8 mouse cellular contexts compared by ENCODE assay signal in genomic region chr2:160066491-160067303, GRCm38 (mm10).
DNase-seq lines count a peak whose midpoint lies in the region; ATAC-seq lines count a peak whose summit lies in the region.

No protein-coding gene starts in this region.

- H3K9me3 ChIP-seq in midbrain, embryonic 14.5 days (ENCODE audit: control insufficient read depth, low read length), result no peaks in the 10 kb centered on the region
- no peaks in the 10 kb centered on the region for H3K9me3 ChIP-seq in midbrain, embryonic 16.5 days (replicated peaks; ENCODE audit: control insufficient read depth, low read length, poor library complexity, severe bottlenecking)
- no peaks in the 10 kb centered on the region for H3K9me3 ChIP-seq in embryonic facial prominence, embryonic 15.5 days (replicated peaks)
- no peaks in the 10 kb centered on the region for H3K9me3 ChIP-seq in heart, embryonic 14.5 days (ENCODE audit: control insufficient read depth, low read length)

- no peak overlapping the region for H3K27ac ChIP-seq in midbrain, embryonic 14.5 days (replicated peaks; ENCODE audit: low read depth, low read length)
- H3K27ac ChIP-seq in midbrain, embryonic 16.5 days (ENCODE audit: low read length), result no peak overlapping the region
- H3K27ac ChIP-seq in embryonic facial prominence, embryonic 15.5 days (replicated peaks), result no peak overlapping the region; the same call in 1 of the 2 replicates
- peak overlapping the region; percentile 94 to 95 for H3K27ac ChIP-seq in heart, embryonic 14.5 days (replicated peaks in 1 of 2; ENCODE audit: control insufficient read depth in 1 of 2, insufficient read depth in 1 of 2, low read depth in 2 of 2, low read length in 2 of 2)

- no peaks in the 10 kb centered on the region for H3K36me3 ChIP-seq in midbrain, embryonic 14.5 days (ENCODE audit: control insufficient read depth, insufficient read depth, low read length)
- no peaks in the 10 kb centered on the region for H3K36me3 ChIP-seq in midbrain, embryonic 16.5 days (ENCODE audit: control insufficient read depth, insufficient read depth, low read length)
- H3K36me3 ChIP-seq in embryonic facial prominence, embryonic 15.5 days, result no peaks in the 10 kb centered on the region
- no peaks in the 10 kb centered on the region for H3K36me3 ChIP-seq in heart, embryonic 14.5 days (ENCODE audit: control insufficient read depth, insufficient read depth, low read length)

- H3K27me3 ChIP-seq in midbrain, embryonic 14.5 days (ENCODE audit: control insufficient read depth, insufficient read depth, low read length), result no peaks in the 10 kb centered on the region
- H3K27me3 ChIP-seq in midbrain, embryonic 16.5 days (ENCODE audit: control insufficient read depth, insufficient read depth, low read depth, low read length), result no peaks in the 10 kb centered on the region
- H3K27me3 ChIP-seq in embryonic facial prominence, embryonic 15.5 days, result no peaks in the 10 kb centered on the region
- H3K27me3 ChIP-seq in heart, embryonic 14.5 days (ENCODE audit: control insufficient read depth, insufficient read depth, low read length), result no peaks in the 10 kb centered on the region

- H3K4me3 ChIP-seq in midbrain, embryonic 14.5 days (replicated peaks; ENCODE audit: low read depth, low read length), result no peak overlapping the region
- no peak overlapping the region for H3K4me3 ChIP-seq in midbrain, embryonic 16.5 days (ENCODE audit: low read depth, low read length)
- no peak overlapping the region for H3K4me3 ChIP-seq in embryonic facial prominence, embryonic 15.5 days (replicated peaks)
- H3K4me3 ChIP-seq in heart, embryonic 14.5 days (ENCODE audit: control insufficient read depth in 1 of 2, insufficient read depth in 1 of 2, low read depth in 1 of 2, low read length in 2 of 2), result no peak overlapping the region

- WGBS in midbrain, embryonic 14.5 days, result 53% methylated on average over 6 of the region's 6 CpGs
- 44% methylated on average over 6 of the region's 6 CpGs for WGBS in midbrain, embryonic 16.5 days
- 32% methylated on average over 6 of the region's 6 CpGs for WGBS in embryonic facial prominence, embryonic 15.5 days
- 7% methylated on average over 6 of the region's 6 CpGs for WGBS in heart, embryonic 14.5 days

- DNase-seq in midbrain, embryonic 14.5 days, result peak; percentile 43
- DNase-seq in kidney, postnatal 36 days, result peak; percentile 81 to 85
- peak; percentile 64 for DNase-seq in ovary, postnatal 14 days (ENCODE audit: low spot score)
- DNase-seq in urinary bladder, adult 2 months (ENCODE audit: low spot score), result no peak
- DNase-seq in embryo, embryonic 10.5 days (ENCODE audit: low spot score), result no peak

- no peak overlapping the region for H3K9ac ChIP-seq in midbrain, embryonic 14.5 days (replicated peaks; ENCODE audit: low read length)
- H3K9ac ChIP-seq in midbrain, embryonic 16.5 days (ENCODE audit: low read depth, low read length), result no peak overlapping the region
- no peak overlapping the region for H3K9ac ChIP-seq in embryonic facial prominence, embryonic 15.5 days
- H3K9ac ChIP-seq in heart, embryonic 14.5 days (ENCODE audit: low read length), result 0 out of 2 replicates have a peak overlapping the region, but pooled peaks have one; percentile 38

- no peak for ATAC-seq in midbrain, embryonic 14.5 days (ENCODE audit: low FRiP score, low TSS enrichment)
- no peak for ATAC-seq in midbrain, embryonic 16.5 days
- peak; percentile 39; the same call in 1 of the 2 replicates for ATAC-seq in embryonic facial prominence, embryonic 15.5 days (ENCODE audit: insufficient number of reproducible peaks, low FRiP score, low TSS enrichment, low read depth)
- peak; percentile 78 for ATAC-seq in heart, embryonic 14.5 days (ENCODE audit: insufficient number of reproducible peaks, insufficient read depth, low FRiP score, low read depth)

- H3K4me1 ChIP-seq in midbrain, embryonic 14.5 days (ENCODE audit: control insufficient read depth, insufficient read depth, low read length), result no peaks in the 10 kb centered on the region
- H3K4me1 ChIP-seq in midbrain, embryonic 16.5 days (ENCODE audit: control insufficient read depth, insufficient read depth, low read length), result no peaks in the 10 kb centered on the region
- peaks cover 9% of the 10 kb centered on the region for H3K4me1 ChIP-seq in embryonic facial prominence, embryonic 15.5 days
- peaks cover 17 to 32% of the 10 kb centered on the region in 2 experiments for H3K4me1 ChIP-seq in heart, embryonic 14.5 days (ENCODE audit: control insufficient read depth in 2 of 2, insufficient read depth in 2 of 2, low read length in 2 of 2)

- H3K4me2 ChIP-seq in midbrain, embryonic 14.5 days (ENCODE audit: low read length), result no peak overlapping the region
- H3K4me2 ChIP-seq in midbrain, embryonic 16.5 days (ENCODE audit: low read length), result no peak overlapping the region
- H3K4me2 ChIP-seq in embryonic facial prominence, embryonic 15.5 days (replicated peaks), result no peak overlapping the region
- H3K4me2 ChIP-seq in heart, embryonic 14.5 days (ENCODE audit: low read length), result peak overlapping the region; percentile 53

Comparison
In these comparisons a context has a peak if more than half of its experiments do, and no peak if none do; other contexts are left out.
1. ATAC-seq: peak in embryonic facial prominence, embryonic 15.5 days (single experiment) and heart, embryonic 14.5 days (single experiment); none in midbrain, embryonic 14.5 days (single experiment) and midbrain, embryonic 16.5 days (single experiment).
2. DNase-seq: peak in midbrain, embryonic 14.5 days (single experiment), kidney, postnatal 36 days (2 of 2) and ovary, postnatal 14 days (single experiment); none in urinary bladder, adult 2 months (single experiment) and embryo, embryonic 10.5 days (single experiment).
3. H3K27ac ChIP-seq: peak in heart, embryonic 14.5 days (2 of 2); none in midbrain, embryonic 14.5 days (single experiment), midbrain, embryonic 16.5 days (single experiment) and embryonic facial prominence, embryonic 15.5 days (single experiment).